In genomic region chr4:134238279-134238651, GRCm38 (mm10) we compare ENCODE assay signal across 8 mouse cellular contexts. TPM values are rescaled to one million over a fixed set of nuclear protein-coding genes. Genes with fewer than 3 reads are reported as not detected.
DNase-seq lines count a peak whose midpoint lies in the region; ATAC-seq and TF ChIP-seq lines count a peak whose summit lies in the region.

Gene Cnksr1 (minus strand): TSS chr4:134238399.

- H3K27ac ChIP-seq in hindbrain, postnatal 0 days, result no peak within 1 kb of the TSS
- H3K27ac ChIP-seq in liver, embryonic 14.5 days, result no peak within 1 kb of the TSS
- H3K27ac ChIP-seq in small intestine, adult 2 months (ENCODE audit: insufficient read depth, low read depth, low read length), result peak within 1 kb of the TSS; percentile 94

- peak; percentile 49; the same call in 1 of the 2 replicates for ATAC-seq in hindbrain, postnatal 0 days
- no peak for ATAC-seq in liver, embryonic 14.5 days (ENCODE audit: insufficient read depth)
- no peak for ATAC-seq in monocyte, adult 5-6 weeks (replicated peaks; ENCODE audit: insufficient number of reproducible peaks, low FRiP score, low TSS enrichment, poor library complexity, severe bottlenecking)

- peak; percentile 67; the same call in 1 of the 2 replicates for TF ChIP-seq POLR2A in small intestine, adult 2 months (IDR thresholded peaks at IDR 0.05; ENCODE audit: low read depth, low read length)

- no peaks in the 10 kb centered on the region for H3K27me3 ChIP-seq in hindbrain, postnatal 0 days (ENCODE audit: insufficient read depth, low read length)
- H3K27me3 ChIP-seq in liver, embryonic 14.5 days (ENCODE audit: control insufficient read depth, insufficient read depth, low read length), result peaks cover 2% of the 10 kb centered on the region; the same call in 1 of the 2 replicates
- no peaks in the 10 kb centered on the region for H3K27me3 ChIP-seq in small intestine, adult 2 months (ENCODE audit: control insufficient read depth, insufficient read depth, low read length)

- H3K4me2 ChIP-seq in hindbrain, postnatal 0 days (ENCODE audit: low read depth, low read length), result peak within 1 kb of the TSS; percentile 45
- H3K4me2 ChIP-seq in liver, embryonic 14.5 days (ENCODE audit: low read depth), result peak within 1 kb of the TSS; percentile 17; the same call in 1 of the 2 replicates

- H3K36me3 ChIP-seq in hindbrain, postnatal 0 days (ENCODE audit: insufficient read depth, low read length), result no peaks in the 10 kb centered on the region
- no peaks in the 10 kb centered on the region for H3K36me3 ChIP-seq in liver, embryonic 14.5 days (replicated peaks; ENCODE audit: control insufficient read depth, insufficient read depth, low read depth)
- H3K36me3 ChIP-seq in small intestine, adult 2 months (ENCODE audit: control insufficient read depth, insufficient read depth, low read length), result peaks cover 17% of the 10 kb centered on the region

- 3% methylated on average over 18 of the region's 18 CpGs for WGBS in hindbrain, postnatal 0 days
- 6% methylated on average over 18 of the region's 18 CpGs for WGBS in liver, embryonic 14.5 days (ENCODE audit: insufficient replicate concordance)
- WGBS in small intestine, adult 2 months, result 1% methylated on average over 18 of the region's 18 CpGs

- peaks cover 7% of the 10 kb centered on the region; the same call in 1 of the 2 replicates for H3K4me1 ChIP-seq in hindbrain, postnatal 0 days (ENCODE audit: insufficient read depth, low read length)
- peaks cover 0 to 3% of the 10 kb centered on the region in 2 experiments; a peak in 2 of 4 replicates for H3K4me1 ChIP-seq in liver, embryonic 14.5 days (replicated peaks; ENCODE audit: control insufficient read depth in 2 of 2, insufficient read depth in 2 of 2, low read length in 1 of 2)
- H3K4me1 ChIP-seq in small intestine, adult 2 months (ENCODE audit: control insufficient read depth, insufficient read depth, insufficient read length, low read length), result peaks cover 9% of the 10 kb centered on the region; the same call in 1 of the 2 replicates

- peak within 1 kb of the TSS; percentile 14 for H3K4me3 ChIP-seq in hindbrain, postnatal 0 days (ENCODE audit: low read length)
- H3K4me3 ChIP-seq in liver, embryonic 14.5 days (ENCODE audit: insufficient read depth in 1 of 2, low read depth in 2 of 2, low read length in 2 of 2), result no peak within 1 kb of the TSS
- peak within 1 kb of the TSS; percentile 86 for H3K4me3 ChIP-seq in small intestine, adult 2 months (ENCODE audit: low read depth, low read length)

- TF ChIP-seq CTCF in hindbrain, postnatal 0 days (IDR thresholded peaks at IDR 0.05; ENCODE audit: low read depth), result no peak
- no peak for TF ChIP-seq CTCF in liver, embryonic 14.5 days (IDR thresholded peaks at IDR 0.05; ENCODE audit: low read depth)
- no peak for TF ChIP-seq CTCF in small intestine, adult 2 months (IDR thresholded peaks at IDR 0.05; ENCODE audit: extremely low read depth, insufficient read length, insufficient replicate concordance, low read depth, low read length)

- peak; percentile 35 for DNase-seq in embryo, embryonic 10 days (ENCODE audit: low spot score)
- no peak for DNase-seq in embryo, embryonic 11 days
- peak; percentile 65 for DNase-seq in cerebellum, adult 8-10 months
- peak; percentile 74 for DNase-seq in gastrocnemius, postnatal 25 days
- DNase-seq in hindbrain, postnatal 0 days (ENCODE audit: low spot score), result peak; percentile 65
- DNase-seq in liver, embryonic 14.5 days (ENCODE audit: low read depth in 3 of 3, low spot score in 3 of 3), result no peak

- TF ChIP-seq EP300 in liver, embryonic 14.5 days (IDR thresholded peaks at IDR 0.05; ENCODE audit: low read depth), result no peak

- H3K9me3 ChIP-seq in hindbrain, postnatal 0 days (ENCODE audit: low read length), result no peaks in the 10 kb centered on the region
- H3K9me3 ChIP-seq in liver, embryonic 14.5 days (ENCODE audit: control insufficient read depth, low read length), result no peaks in the 10 kb centered on the region

- H3K9ac ChIP-seq in hindbrain, postnatal 0 days (replicated peaks; ENCODE audit: low read length), result no peak within 1 kb of the TSS
- H3K9ac ChIP-seq in liver, embryonic 14.5 days (replicated peaks), result no peak within 1 kb of the TSS

RNA-seq across cellular contexts. Expression of gene Cnksr1, which starts in this region (rescaled TPM):
- 10 to 100 TPM; 22.8 to 32.8 TPM for total RNA-seq in gastrocnemius, postnatal 25 days (2021)
- total RNA-seq in hindbrain, postnatal 0 days (2014; rRNA removed), result 0.26 TPM in 1 of 2 replicates, not detected in the other
- polyA plus RNA-seq in hindbrain, postnatal 0 days (2015; fragmentation: Nextera tagmentation; extraction: Ambion mirVana), result 0.14 and 0.25 TPM in 2 replicates
- 0.05 and 0.06 TPM in 2 replicates for polyA plus RNA-seq in liver, embryonic 14.5 days (2012; rRNA removed)
- polyA plus RNA-seq in liver, embryonic 14.5 days (2014; fragmentation: Nextera tagmentation; extraction: Ambion mirVana), result 0.35 TPM in 1 of 2 replicates, not detected in the other
- 16.3 and 42.5 TPM in 2 replicates for polyA plus RNA-seq in small intestine, adult 2 months (2012; rRNA removed)
- total RNA-seq in monocyte, adult 5-6 weeks (2017), result not detected in 3 replicates

Comparison
In these comparisons a context has a peak if more than half of its experiments do, and no peak if none do; other contexts are left out.
1. RNA of gene Cnksr1 (total RNA-seq): 22.8 to 32.8 TPM in gastrocnemius, postnatal 25 days; 0.26 TPM in hindbrain, postnatal 0 days and not detected in monocyte, adult 5-6 weeks; every median in the first group is over 10 times any median in the second.
2. RNA of gene Cnksr1 (polyA plus RNA-seq): 16.3 to 42.5 TPM in small intestine, adult 2 months; 0.14 to 0.25 TPM in hindbrain, postnatal 0 days and 0.05 to 0.35 TPM in liver, embryonic 14.5 days; every median in the first group is over 10 times any median in the second.
3. DNase-seq: peak in embryo, embryonic 10 days (single experiment), cerebellum, adult 8-10 months (single experiment) and gastrocnemius, postnatal 25 days (single experiment); none in embryo, embryonic 11 days (single experiment) and liver, embryonic 14.5 days (0 of 3).
4. Peak in DNase-seq, ATAC-seq, H3K4me3 ChIP-seq and H3K4me2 ChIP-seq in hindbrain, postnatal 0 days; RNA of the gene not detected or under 1 TPM.